Mouse (Mus musculus) gastrocnemius, adult 2 months (tissue): ENCODE results near the gene Gm10644. TPM values are rescaled to one million over a fixed set of nuclear protein-coding genes. Genes with fewer than 3 reads are reported as not detected.

Source experiments
- DNase-seq: peaks from one replicate; pipeline ENCODE4 v3.0.0; 2022
- H3K27ac ChIP-seq: fragments of 200-600 bp; 2 replicates; pipeline ENCODE4 v1.8.1; 2022; ENCODE audit warnings: mild to moderate bottlenecking
- H3K4me3 ChIP-seq: fragments of 200-600 bp; 2 replicates; pipeline ENCODE4 v1.8.1; 2022; ENCODE audit warnings: mild to moderate bottlenecking, moderate library complexity
- CTCF ChIP-seq: fragments of 200-600 bp; IDR thresholded peaks from 2 replicates; pipeline ENCODE4 v1.8.1; 2022; ENCODE audit warnings: antibody characterized with exemption, mild to moderate bottlenecking, moderate library complexity
- intact Hi-C: fragments of 180-260 bp; cut with DNase I; formaldehyde crosslinking; loops from one replicate; pipeline ENCODE4 v1.15.1; 2025
- microRNA-seq: library from miRNA; unstranded; fragments of <30 nt; microRNA quantifications from one replicate; pipeline ENCODE4 v1.2.0, GENCODE M21; 2021
- total RNA-seq, 2 experiments: library from RNA; stranded (reverse); gene quantifications; 2 replicates each; pipeline ENCODE4 v1.2.3; 2021

Gene Gm10644
- total RNA-seq, 2 experiments from 2014 or later: 0.64 to 0.84 TPM

DNA sequence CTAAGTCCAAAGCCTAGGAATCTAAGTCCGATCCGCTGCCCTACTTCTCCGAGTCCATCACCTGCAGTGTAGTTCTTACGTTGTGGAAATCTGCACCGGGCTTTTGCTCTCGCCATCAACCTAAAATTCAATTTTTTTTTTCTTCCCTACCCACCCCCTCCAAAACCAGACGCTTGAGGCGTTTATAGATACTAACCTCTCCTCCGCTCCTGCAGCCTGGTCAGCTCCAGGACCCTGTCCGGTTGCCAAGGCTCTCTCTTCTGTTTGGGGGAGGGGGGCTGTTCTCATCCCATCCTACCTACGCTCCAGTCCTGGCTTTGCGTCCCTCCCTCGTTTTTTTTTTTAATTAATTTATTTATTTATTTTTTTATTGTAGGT lies 56.0 kb downstream of the Gm10644 start:
- peak; percentile 51 for DNase-seq
- Histone ChIP-seq H3K4me3 (peak overlapping the region; percentile 89), H3K27ac (peak overlapping the region; percentile 84)
- intact Hi-C loops: no loop called here
- TF ChIP-seq CTCF: no peak

- Histone ChIP-seq H3K4me3 (peak overlapping the region; percentile 89), H3K27ac (peak overlapping the region; percentile 84; the same call in 1 of the 2 replicates)
- TF ChIP-seq CTCF: no peak
- intact Hi-C loops: no loop called here
- no peak for DNase-seq
Measured at GRCm38 (mm10) chr8:83898456-83898855, 56.5 kb downstream of the Gm10644 start.

DNA sequence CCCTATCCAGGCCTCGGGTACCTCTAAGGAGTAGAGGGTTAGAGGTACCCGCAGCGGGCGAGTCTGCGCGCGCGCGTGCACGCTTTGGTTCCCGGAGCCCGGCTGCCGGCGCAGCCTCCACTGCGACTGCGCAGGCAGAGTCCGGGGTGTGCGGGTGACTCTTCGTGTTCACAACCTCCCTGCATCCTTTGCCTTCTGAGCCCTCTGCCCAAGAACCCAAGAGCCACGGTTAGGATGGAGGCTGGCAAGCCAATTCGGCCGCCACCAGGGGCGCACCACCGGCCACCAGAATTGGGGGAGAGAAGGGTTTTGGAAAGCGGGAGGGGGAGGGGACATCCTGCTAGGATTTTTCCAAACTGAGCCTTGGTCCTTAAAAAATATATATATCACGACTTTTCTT lies 57.8 kb downstream of the Gm10644 start:
- TF ChIP-seq CTCF: peak; percentile 59
- DNase-seq: peak; percentile 49
- intact Hi-C loops: no loop called here
- Histone ChIP-seq H3K27ac (peak overlapping the region; percentile 5; the same call in 1 of the 2 replicates), H3K4me3 (peak overlapping the region; percentile 56)

- no peak for DNase-seq
- H3K27ac ChIP-seq: no peak overlapping the region
- TF ChIP-seq CTCF: no peak
- no peak overlapping the region for H3K4me3 ChIP-seq
- intact Hi-C loops: loop anchor here (1.0 kb wide), 1 partner anchor 113 kb away; no protein-coding TSS in a partner anchor
Measured at GRCm38 (mm10) chr8:83896461-83896860, 58.5 kb downstream of the Gm10644 start.

DNA sequence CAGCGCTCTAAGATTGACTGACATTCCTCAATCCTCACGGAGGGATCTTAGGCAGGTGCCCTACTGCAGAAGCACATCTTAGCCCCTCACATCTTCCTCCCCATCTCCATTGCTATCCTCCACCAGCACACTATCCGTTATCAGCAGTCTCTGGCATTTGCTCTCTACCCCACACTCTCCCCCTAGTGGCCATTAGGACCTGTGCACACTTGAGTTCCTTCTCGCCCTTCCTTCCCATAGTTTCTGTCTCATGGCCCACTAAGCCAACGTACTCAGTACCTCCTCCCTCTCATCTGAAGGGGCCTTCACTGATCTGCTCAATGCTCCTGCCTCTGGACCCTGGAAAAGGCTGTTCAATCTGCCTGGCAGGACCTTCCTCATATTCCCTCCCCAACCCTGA lies 59.1 kb downstream of the Gm10644 start:
- Histone ChIP-seq H3K27ac (no peak overlapping the region), H3K4me3 (no peak overlapping the region)
- intact Hi-C loops: loop anchor here (1.0 to 2.0 kb wide), 2 partner anchors 113 to 233 kb away; no protein-coding TSS in a partner anchor
- TF ChIP-seq CTCF: peak; percentile 93
- DNase-seq: peak; percentile 45

DNA sequence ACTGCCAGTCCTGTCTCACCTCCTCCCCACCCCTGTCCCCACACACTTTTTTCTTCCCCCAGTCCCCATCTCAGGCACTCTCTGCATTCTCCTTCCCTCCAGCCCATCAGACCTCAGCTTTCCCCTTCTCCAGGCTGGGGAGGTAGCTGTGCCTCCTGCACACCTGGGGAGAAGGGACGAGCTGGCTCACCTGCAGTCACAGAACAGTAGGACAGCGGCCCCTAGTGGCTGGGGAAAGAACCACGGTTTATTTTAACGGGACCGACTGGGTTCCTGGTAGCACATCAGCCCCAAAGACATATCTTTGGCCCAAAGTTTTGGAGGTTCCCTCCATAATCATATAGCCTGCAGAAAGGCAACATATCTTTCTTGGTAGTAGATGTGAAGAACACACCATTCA lies 61.1 kb downstream of the Gm10644 start:
- intact Hi-C loops: loop anchor here (1.0 to 2.0 kb wide), 2 partner anchors 170 to 231 kb away; no protein-coding TSS in a partner anchor
- TF ChIP-seq CTCF: peak; percentile 94
- peak; percentile 80 for DNase-seq
- no peak overlapping the region for H3K27ac ChIP-seq
- no peak overlapping the region for H3K4me3 ChIP-seq

DNA sequence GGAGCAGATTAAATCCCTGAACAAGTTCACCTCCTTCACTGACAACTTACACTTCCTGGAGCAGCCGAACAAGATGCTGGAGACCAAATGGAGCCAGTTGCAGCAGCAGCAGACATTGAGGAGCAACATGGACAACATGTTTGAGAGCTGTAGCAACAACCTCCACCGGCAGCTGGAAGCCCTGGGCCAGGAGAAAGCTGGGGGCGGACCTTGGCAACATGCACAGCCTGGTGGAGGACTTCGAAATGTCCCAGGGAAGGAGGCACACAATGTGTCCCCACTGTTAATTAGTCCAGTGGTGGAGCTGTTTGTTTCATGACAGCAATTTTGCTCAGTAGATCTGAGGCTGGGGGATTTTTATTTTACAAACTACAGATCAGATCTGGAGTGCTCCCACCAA lies 62.9 kb downstream of the Gm10644 start:
- intact Hi-C loops: no loop called here
- Histone ChIP-seq H3K4me3 (no peak overlapping the region), H3K27ac (no peak overlapping the region)
- no peak for TF ChIP-seq CTCF
- no peak for DNase-seq

- intact Hi-C loops: no loop called here
- H3K4me3 ChIP-seq: no peak overlapping the region
- no peak overlapping the region for H3K27ac ChIP-seq
- no peak for DNase-seq
- TF ChIP-seq CTCF: no peak
Measured at GRCm38 (mm10) chr8:83888409-83888808, 66.6 kb downstream of the Gm10644 start.

Small RNAs within 50 kb of the gene (microRNA-seq; reads per million reads assigned to microRNA genes)
- not detected for gene Gm44330
- gene Gm44450: not detected

Other genes starting within 250 kb of the Gm10644 start
- gene Ddx39, start 240.0 kb downstream of the Gm10644 start, total RNA-seq: 10 to 100 TPM; 11.2 to 13.1 TPM
- gene Adgre5, start 213.9 kb downstream of the Gm10644 start, total RNA-seq: 10 to 100 TPM; 16.3 to 27.7 TPM
- gene Adgrl1, start 55.1 kb downstream of the Gm10644 start, total RNA-seq: 10 to 100 TPM; 14.7 to 22.5 TPM
- gene Asf1b, start 302 bp upstream of the Gm10644 start, total RNA-seq: under 1 TPM; 0.23 to 0.42 TPM
- 100 to 1,000 TPM; 137 to 165 TPM for gene Prkaca, start 17.8 kb upstream of the Gm10644 start, total RNA-seq
- 10 to 100 TPM; 15.1 to 19.8 TPM for gene Samd1, start 42.5 kb upstream of the Gm10644 start, total RNA-seq
- gene 1700067K01Rik, start 46.3 kb upstream of the Gm10644 start, total RNA-seq: under 1 TPM in 1 of 2 experiments, not detected in 1; 0.48 TPM
- 1 to 10 TPM; 1.5 to 2.1 TPM for gene 2210011C24Rik, start 57.0 kb upstream of the Gm10644 start, total RNA-seq
- gene Palm3, start 66.3 kb upstream of the Gm10644 start, total RNA-seq: under 1 TPM in 1 of 2 experiments, not detected in 1; 0.31 TPM
- under 1 TPM; 0.36 to 0.61 TPM for gene Il27ra, start 87.4 kb upstream of the Gm10644 start, total RNA-seq
- gene Rln3, start 89.8 kb upstream of the Gm10644 start, total RNA-seq: not detected
- gene Gm10643, start 109.9 kb upstream of the Gm10644 start, total RNA-seq: 1 to 10 TPM in 1 of 2 experiments, under 1 TPM in 1; 0.84 to 1.2 TPM
- 1 to 10 TPM; 4.4 to 4.7 TPM for gene Rfx1, start 111.6 kb upstream of the Gm10644 start, total RNA-seq
- gene Dcaf15, start 149.6 kb upstream of the Gm10644 start, total RNA-seq: 1 to 10 TPM; 4.8 to 5.4 TPM
- gene Podnl1, start 170.8 kb upstream of the Gm10644 start, total RNA-seq: not detected
- 10 to 100 TPM; 16.8 to 18.6 TPM for gene Cc2d1a, start 192.7 kb upstream of the Gm10644 start, total RNA-seq
- under 1 TPM; 0.28 to 0.50 TPM for gene 4930432K21Rik, start 192.8 kb upstream of the Gm10644 start, total RNA-seq
- gene Nanos3, start 230.0 kb upstream of the Gm10644 start, total RNA-seq: not detected